In the genomic region with DNA sequence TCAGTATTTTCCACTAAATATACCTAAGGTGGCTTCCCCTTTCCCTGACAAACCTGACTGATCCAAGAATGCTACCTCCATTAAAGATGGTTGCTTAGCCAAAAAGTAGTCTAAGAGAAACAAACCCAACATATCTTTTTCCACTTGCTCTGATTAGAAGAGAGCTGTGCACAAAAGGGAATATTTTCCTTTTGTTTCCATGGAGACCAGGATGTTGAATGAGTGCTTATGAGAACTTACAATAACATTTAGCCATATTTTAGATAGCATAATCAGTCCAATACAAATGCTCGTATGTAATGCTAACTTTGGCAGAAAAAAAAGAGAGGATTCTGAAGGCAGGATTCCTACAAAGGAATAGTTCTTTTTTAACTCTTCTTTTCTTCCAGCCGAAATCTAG, we compare ENCODE assay signal across 28 mouse cellular contexts.
DNase-seq lines count a peak whose midpoint lies in the region; ATAC-seq and TF ChIP-seq lines count a peak whose summit lies in the region.
"Had no signal": no experiment of that assay in that cellular context is flagged by ENCODE, and none has a peak within 500 bp of the region (broad histone marks: within the 10 kb centered on the region; RNA-seq: fewer than 3 reads in every experiment).

No protein-coding gene starts in this region.

- no peak overlapping the region for H3K4me2 ChIP-seq in forebrain, embryonic 16.5 days (ENCODE audit: low read length)
- H3K4me2 ChIP-seq in forebrain, embryonic 13.5 days, result no peak overlapping the region
- H3K4me2 ChIP-seq in heart, postnatal 0 days (ENCODE audit: low read depth, low read length), result no peak overlapping the region
- H3K4me2 ChIP-seq in lung, postnatal 0 days (replicated peaks; ENCODE audit: low read depth, low read length), result no peak overlapping the region
- H3K4me2 ChIP-seq: embryonic facial prominence, embryonic 15.5 days; heart, embryonic 11.5 days; hindbrain, embryonic 12.5 days; limb, embryonic 15.5 days; liver, embryonic 13.5 days; midbrain, embryonic 13.5 days; neural tube, embryonic 15.5 days; stomach, embryonic 15.5 days had no signal

- TF ChIP-seq CTCF in heart, postnatal 0 days (IDR thresholded peaks at IDR 0.05; ENCODE audit: low read depth), result no peak
- TF ChIP-seq CTCF in lung, postnatal 0 days (IDR thresholded peaks at IDR 0.05), result no peak

- 0 out of 2 replicates have a peak, but pooled peaks have one; percentile 36 for ATAC-seq in forebrain, embryonic 16.5 days
- no peak for ATAC-seq in forebrain, embryonic 13.5 days
- 0 out of 2 replicates have a peak, but pooled peaks have one; percentile 11 for ATAC-seq in heart, postnatal 0 days (ENCODE audit: insufficient read depth, low read depth)
- ATAC-seq in lung, postnatal 0 days, result no peak
- ATAC-seq: intestine, postnatal 0 days; midbrain, embryonic 13.5 days; Patski had no signal

- H3K4me1 ChIP-seq in forebrain, embryonic 16.5 days (replicated peaks; ENCODE audit: control insufficient read depth, insufficient read depth, low read length), result no peaks in the 10 kb centered on the region
- peaks cover 2% of the 10 kb centered on the region; the same call in 1 of the 2 replicates for H3K4me1 ChIP-seq in forebrain, embryonic 13.5 days
- no peaks in the 10 kb centered on the region for H3K4me1 ChIP-seq in heart, postnatal 0 days (ENCODE audit: control insufficient read depth, insufficient read depth)
- H3K4me1 ChIP-seq in heart, embryonic 10.5 days, result no peaks in the 10 kb centered on the region
- H3K4me1 ChIP-seq in lung, postnatal 0 days (ENCODE audit: insufficient read depth, low read depth, low read length), result no peaks in the 10 kb centered on the region
- H3K4me1 ChIP-seq: embryonic facial prominence, embryonic 15.5 days; hindbrain, embryonic 12.5 days; limb, embryonic 15.5 days; liver, embryonic 13.5 days; midbrain, embryonic 13.5 days; neural tube, embryonic 15.5 days; stomach, embryonic 15.5 days had no signal

- WGBS in forebrain, embryonic 16.5 days, result 72% methylated on average over 2 of the region's 2 CpGs
- 72% methylated on average over 2 of the region's 2 CpGs for WGBS in forebrain, embryonic 13.5 days
- 45% methylated on average over 2 of the region's 2 CpGs for WGBS in heart, postnatal 0 days
- WGBS in heart, embryonic 10.5 days, result 61% methylated on average over 2 of the region's 2 CpGs
- 36% methylated on average over 2 of the region's 2 CpGs for WGBS in lung, postnatal 0 days

- H3K9ac ChIP-seq in forebrain, embryonic 16.5 days (replicated peaks; ENCODE audit: low read depth, low read length), result no peak overlapping the region
- H3K9ac ChIP-seq in forebrain, embryonic 13.5 days, result no peak overlapping the region
- H3K9ac ChIP-seq in heart, postnatal 0 days (replicated peaks; ENCODE audit: low read depth, low read length), result no peak overlapping the region
- no peak overlapping the region for H3K9ac ChIP-seq in lung, postnatal 0 days (replicated peaks; ENCODE audit: low read depth)
- H3K9ac ChIP-seq: embryonic facial prominence, embryonic 15.5 days; hindbrain, embryonic 12.5 days; limb, embryonic 15.5 days; liver, embryonic 13.5 days; midbrain, embryonic 13.5 days; neural tube, embryonic 15.5 days; stomach, embryonic 15.5 days had no signal

- no peak overlapping the region for H3K27ac ChIP-seq in forebrain, embryonic 16.5 days (ENCODE audit: low read length)
- H3K27ac ChIP-seq in forebrain, embryonic 13.5 days, result no peak overlapping the region
- H3K27ac ChIP-seq in heart, postnatal 0 days (ENCODE audit: low read depth), result no peak overlapping the region
- H3K27ac ChIP-seq in heart, embryonic 10.5 days, result no peak overlapping the region
- no peak overlapping the region for H3K27ac ChIP-seq in lung, postnatal 0 days (ENCODE audit: low read length)
- H3K27ac ChIP-seq: embryonic facial prominence, embryonic 15.5 days; hindbrain, embryonic 12.5 days; left cerebral cortex, adult 2 months; limb, embryonic 15.5 days; liver, embryonic 13.5 days; midbrain, embryonic 13.5 days; neural tube, embryonic 15.5 days; stomach, embryonic 15.5 days had no signal

- no peaks in the 10 kb centered on the region for H3K27me3 ChIP-seq in forebrain, embryonic 16.5 days (replicated peaks; ENCODE audit: control insufficient read depth, insufficient read depth, low read length)
- H3K27me3 ChIP-seq in forebrain, embryonic 13.5 days, result no peaks in the 10 kb centered on the region
- no peaks in the 10 kb centered on the region for H3K27me3 ChIP-seq in heart, postnatal 0 days (ENCODE audit: control insufficient read depth, insufficient read depth, low read length)
- no peaks in the 10 kb centered on the region for H3K27me3 ChIP-seq in heart, embryonic 10.5 days (ENCODE audit: insufficient read depth, poor library complexity, severe bottlenecking)
- no peaks in the 10 kb centered on the region for H3K27me3 ChIP-seq in lung, postnatal 0 days (replicated peaks; ENCODE audit: insufficient read depth, low read length)
- H3K27me3 ChIP-seq: embryonic facial prominence, embryonic 15.5 days; hindbrain, embryonic 12.5 days; limb, embryonic 15.5 days; liver, embryonic 13.5 days; midbrain, embryonic 13.5 days; neural tube, embryonic 15.5 days; Patski; stomach, embryonic 15.5 days had no signal

- no peaks in the 10 kb centered on the region for H3K36me3 ChIP-seq in forebrain, embryonic 16.5 days (ENCODE audit: control insufficient read depth, insufficient read depth)
- H3K36me3 ChIP-seq in forebrain, embryonic 13.5 days (ENCODE audit: poor library complexity, severe bottlenecking), result no peaks in the 10 kb centered on the region
- no peaks in the 10 kb centered on the region for H3K36me3 ChIP-seq in heart, postnatal 0 days (replicated peaks; ENCODE audit: control insufficient read depth, insufficient read depth, low read length)
- H3K36me3 ChIP-seq in heart, embryonic 10.5 days, result no peaks in the 10 kb centered on the region
- no peaks in the 10 kb centered on the region for H3K36me3 ChIP-seq in lung, postnatal 0 days (ENCODE audit: insufficient read depth, low read length)
- H3K36me3 ChIP-seq: embryonic facial prominence, embryonic 15.5 days; hindbrain, embryonic 12.5 days; limb, embryonic 15.5 days; liver, embryonic 13.5 days; midbrain, embryonic 13.5 days; neural tube, embryonic 15.5 days; stomach, embryonic 15.5 days had no signal

- H3K4me3 ChIP-seq in forebrain, embryonic 16.5 days (replicated peaks; ENCODE audit: low read length), result no peak overlapping the region
- H3K4me3 ChIP-seq in forebrain, embryonic 13.5 days, result no peak overlapping the region
- H3K4me3 ChIP-seq in heart, postnatal 0 days (ENCODE audit: low read depth, low read length), result no peak overlapping the region
- H3K4me3 ChIP-seq in heart, embryonic 10.5 days, result no peak overlapping the region
- no peak overlapping the region for H3K4me3 ChIP-seq in lung, postnatal 0 days (ENCODE audit: low read depth, low read length)
- H3K4me3 ChIP-seq: embryonic facial prominence, embryonic 15.5 days; hindbrain, embryonic 12.5 days; left cerebral cortex, adult 2 months; limb, embryonic 15.5 days; liver, embryonic 13.5 days; midbrain, embryonic 13.5 days; neural tube, embryonic 15.5 days; stomach, embryonic 15.5 days had no signal

- no peaks in the 10 kb centered on the region for H3K9me3 ChIP-seq in forebrain, embryonic 16.5 days (ENCODE audit: control insufficient read depth, low read length)
- no peaks in the 10 kb centered on the region for H3K9me3 ChIP-seq in forebrain, embryonic 13.5 days (replicated peaks)
- H3K9me3 ChIP-seq in heart, postnatal 0 days (replicated peaks; ENCODE audit: control insufficient read depth, low read length), result no peaks in the 10 kb centered on the region
- no peaks in the 10 kb centered on the region for H3K9me3 ChIP-seq in heart, embryonic 10.5 days
- H3K9me3 ChIP-seq in lung, postnatal 0 days (ENCODE audit: low read length), result no peaks in the 10 kb centered on the region
- H3K9me3 ChIP-seq: embryonic facial prominence, embryonic 15.5 days; hindbrain, embryonic 12.5 days; limb, embryonic 15.5 days; liver, embryonic 13.5 days; midbrain, embryonic 13.5 days; neural tube, embryonic 15.5 days; stomach, embryonic 15.5 days had no signal

- TF ChIP-seq EP300 in heart, postnatal 0 days (IDR thresholded peaks at IDR 0.05; ENCODE audit: low read depth), result no peak
- TF ChIP-seq EP300 in lung, postnatal 0 days (IDR thresholded peaks at IDR 0.05), result no peak

- peak; percentile 15 for DNase-seq in heart, postnatal 0 days (ENCODE audit: low spot score)
- DNase-seq in heart, embryonic 10.5 days (ENCODE audit: low spot score), result no peak
- DNase-seq in lung, postnatal 0 days (ENCODE audit: low spot score), result peak; percentile 5
- no peak for DNase-seq in lung, postnatal 4 days
- peak; percentile 22 for DNase-seq in brain, embryonic 18.5 days (ENCODE audit: low read depth, low spot score)
- DNase-seq: adrenal gland, postnatal 10 days; cerebellum, adult 18-20 months; cerebellum, postnatal 10 days; gastrocnemius, postnatal 10 days; heart, postnatal 14 days; kidney, adult 9 months; kidney, postnatal 14 days; liver, embryonic 13.5 days; lung, adult 18-20 months; retina, postnatal 1 day; right cerebral cortex, postnatal 14 days had no signal

Comparison
In these comparisons a context has a peak if more than half of its experiments do, and no peak if none do; other contexts are left out.
1. ATAC-seq: peak in forebrain, embryonic 16.5 days (single experiment) and heart, postnatal 0 days (single experiment); none in forebrain, embryonic 13.5 days (single experiment) and lung, postnatal 0 days (single experiment).
2. DNase-seq: peak in heart, postnatal 0 days (single experiment), lung, postnatal 0 days (single experiment) and brain, embryonic 18.5 days (single experiment); none in heart, embryonic 10.5 days (single experiment) and lung, postnatal 4 days (0 of 2).